Mouse (Mus musculus): ENCODE results near the gene Casp2. TPM values are rescaled to one million over a fixed set of nuclear protein-coding genes. Genes with fewer than 3 reads are reported as not detected.

Gene Casp2
- total RNA-seq (2023), result 114 to 127 TPM (median 123 TPM) in 4 replicates

DNA sequence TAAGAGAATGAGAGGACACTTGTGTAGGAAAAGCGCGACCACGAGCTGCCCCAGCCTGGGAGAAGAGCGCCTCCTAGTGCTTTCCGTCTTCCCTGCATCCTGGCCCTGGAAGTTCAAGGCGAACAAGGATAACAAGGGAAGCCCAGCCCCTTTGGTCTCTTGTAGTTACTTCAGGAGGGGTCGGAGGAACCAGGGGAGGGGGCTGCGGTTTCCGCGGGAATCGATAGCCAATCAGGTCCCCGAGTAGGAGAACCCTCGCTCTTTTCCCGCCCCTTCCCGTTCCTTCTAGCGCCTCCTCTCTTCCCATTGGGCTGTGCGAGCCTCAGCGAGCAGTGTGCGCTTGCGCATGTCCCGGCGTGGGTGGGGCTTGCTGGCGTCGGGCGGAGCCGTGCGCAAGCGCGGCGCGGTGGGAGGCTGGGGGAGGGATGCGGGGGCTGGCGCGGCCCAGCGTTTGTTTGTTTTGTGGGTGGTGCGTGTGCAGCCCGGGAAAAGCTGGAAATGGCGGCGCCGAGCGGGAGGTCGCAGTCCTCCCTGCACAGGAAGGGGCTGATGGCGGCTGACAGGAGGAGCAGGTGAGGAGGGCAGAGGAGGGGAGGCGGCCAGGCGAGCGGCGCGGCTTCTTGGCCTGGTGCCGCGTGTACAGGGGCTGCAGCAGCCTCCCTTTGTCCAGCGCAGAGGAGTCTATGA lies at the start of gene Casp2:
TSS of gene Casp2 (plus strand) at position 360 of the 687 bp plus-strand sequence.

DNA sequence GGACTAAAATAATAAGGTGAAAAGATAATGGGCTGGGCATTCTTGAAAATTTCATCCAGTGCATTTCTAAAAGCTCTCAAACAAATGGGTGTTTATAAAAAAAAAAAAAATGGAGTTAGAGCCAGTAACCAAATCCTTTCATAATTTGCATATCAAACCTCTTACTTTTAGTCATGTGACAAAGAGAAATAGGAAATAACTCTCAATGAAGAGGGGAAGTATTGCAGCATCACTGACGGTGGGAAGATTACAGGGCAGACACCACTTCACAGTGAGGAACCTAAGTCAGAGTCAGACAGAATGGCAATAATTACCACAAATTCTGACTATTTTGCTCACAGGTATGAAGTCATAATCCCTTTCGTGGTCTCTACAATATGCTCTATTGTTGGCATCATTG lies 49.8 kb upstream of the Casp2 start, which contains the start of gene Tas2r144:
TSS of gene Tas2r144 (plus strand) at position 301 of the 400 bp plus-strand sequence.

DNA sequence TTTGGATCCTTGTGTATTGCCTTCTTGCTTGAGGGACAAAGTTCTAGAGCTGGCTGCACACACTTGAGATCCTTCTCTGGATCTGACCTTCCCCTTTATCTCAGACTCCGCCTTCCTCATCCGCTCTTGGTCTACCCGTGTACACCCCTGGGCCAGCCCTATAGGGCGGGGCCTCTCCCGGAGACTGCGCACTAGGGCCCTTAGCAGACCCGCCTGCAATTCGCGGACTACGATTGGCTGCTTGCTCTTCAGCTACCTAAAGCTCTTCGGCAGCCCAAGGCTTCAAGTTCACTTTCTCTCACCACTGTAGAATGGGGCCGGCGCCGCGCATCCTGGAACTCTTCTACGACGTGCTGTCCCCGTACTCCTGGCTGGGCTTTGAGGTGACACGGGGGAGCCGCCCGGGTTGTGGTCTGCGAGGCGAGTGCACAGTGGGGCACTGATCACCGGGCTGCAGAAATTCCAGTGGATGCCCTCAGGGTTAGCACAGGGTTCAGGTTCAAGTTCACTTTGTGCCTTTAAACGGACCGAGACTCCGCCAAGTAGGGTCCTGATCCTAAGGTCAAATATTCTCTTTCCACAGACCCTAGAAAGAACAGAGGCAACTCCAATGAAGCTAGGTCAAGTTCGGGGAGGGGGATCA lies 19.0 kb upstream of the Casp2 start, which contains the start of gene Gstk1:
TSS of gene Gstk1 (plus strand) at position 225 of the 643 bp plus-strand sequence.

DNA sequence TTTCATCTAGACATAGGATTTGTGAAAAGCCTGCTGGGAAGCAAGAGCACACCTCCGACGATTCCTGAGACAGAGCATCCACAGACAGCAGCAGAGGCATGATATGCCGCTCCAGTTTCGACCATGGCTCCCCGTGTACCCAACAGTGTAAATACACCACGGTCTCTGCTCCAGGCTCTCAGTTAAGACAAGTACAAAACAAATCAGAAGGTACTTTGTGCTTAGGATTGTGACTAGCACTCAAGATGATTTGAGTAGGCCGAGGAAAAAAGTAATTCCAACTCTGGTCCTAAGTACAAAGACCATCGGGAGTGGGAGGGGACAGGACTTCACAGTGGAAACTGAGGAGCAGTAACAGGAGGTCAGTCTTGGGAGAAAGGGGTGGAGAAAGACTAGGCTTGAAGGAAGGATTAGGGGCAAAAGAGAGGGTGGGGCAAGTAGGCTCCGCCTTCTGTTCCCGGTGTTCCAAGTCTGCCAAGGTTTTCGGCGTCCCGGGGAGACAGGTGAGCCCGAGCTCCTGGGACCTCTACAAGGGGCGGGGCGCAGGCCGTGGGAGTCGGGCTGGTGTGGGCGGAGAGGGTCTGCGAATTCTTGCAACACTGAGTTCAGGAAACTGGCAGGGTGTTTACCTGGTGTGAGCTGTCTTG lies 3.1 kb upstream of the Casp2 start, which contains the start of gene Tmem139:
TSS of gene Tmem139 (plus strand) at position 447 of the 647 bp plus-strand sequence.

DNA sequence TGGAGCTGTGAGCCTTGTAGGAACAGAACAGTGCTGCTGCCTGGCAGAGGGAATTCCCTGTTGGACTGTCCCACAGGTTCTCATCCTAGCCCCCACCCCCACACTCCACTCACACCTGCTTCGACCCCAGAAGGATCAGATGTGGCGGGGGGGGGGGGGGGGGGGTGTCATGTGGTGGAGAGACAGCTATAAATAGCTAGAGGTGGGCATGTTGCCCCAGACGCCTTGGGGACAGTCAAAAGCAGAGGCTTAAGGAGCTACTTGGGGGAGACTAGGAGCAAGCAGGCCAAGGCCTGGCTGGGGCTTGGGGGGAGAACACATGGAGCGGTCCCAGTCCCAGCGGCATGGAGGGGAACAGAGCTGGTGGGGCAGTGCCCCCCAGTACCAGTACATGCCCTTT lies 21.7 kb downstream of the Casp2 start, which contains the start of gene Clcn1:
TSS of gene Clcn1 (plus strand) at position 238 of the 400 bp plus-strand sequence.

DNA sequence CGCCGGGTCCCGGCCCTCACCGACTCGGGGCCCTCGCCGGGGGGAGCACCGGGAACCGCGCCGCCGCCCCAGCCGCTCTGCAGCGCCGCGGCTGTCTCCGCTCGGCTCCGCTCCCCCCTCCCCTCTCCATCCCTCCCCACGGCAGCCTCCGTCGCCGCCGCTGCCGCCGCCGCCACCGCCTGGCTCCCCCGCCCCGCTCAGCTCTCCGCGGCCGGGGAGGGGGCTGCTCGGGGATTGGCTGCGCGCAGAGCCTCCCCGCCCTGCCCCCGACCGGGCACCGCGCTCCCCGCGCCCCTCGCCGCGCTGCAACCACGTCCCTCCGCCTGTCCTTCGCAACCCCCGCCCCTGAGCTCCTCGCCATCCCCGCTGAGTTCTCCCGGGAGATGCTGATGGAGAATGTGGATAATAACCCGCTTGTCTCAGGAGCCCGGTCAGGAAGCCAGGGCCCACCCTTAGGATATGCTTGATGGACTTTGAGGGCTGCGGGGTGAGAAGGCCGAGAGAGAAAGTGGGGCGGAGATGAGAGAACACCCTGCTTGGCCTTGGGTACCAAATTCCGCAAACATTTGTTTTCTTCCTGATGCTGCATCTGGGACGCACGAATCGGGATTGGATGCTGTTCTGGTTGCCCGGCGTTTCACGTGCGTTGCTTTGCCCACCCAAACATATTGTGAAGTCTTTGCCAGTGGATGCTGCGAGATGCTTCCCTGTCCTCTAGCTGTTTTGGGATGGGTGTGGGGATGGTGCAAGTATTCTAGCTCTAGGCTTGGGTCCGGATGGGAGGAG lies 59.9 kb downstream of the Casp2 start, which contains the start of gene Fam131b:
TSS of gene Fam131b (minus strand) at position 162 of the 786 bp plus-strand sequence.

Other genes with a start within 250 kb of the Casp2 start
- not detected in 4 replicates for gene Sva, start 226.6 kb upstream of the Casp2 start, total RNA-seq (2023)
- not detected in 4 replicates for gene Tas2r139, start 124.0 kb upstream of the Casp2 start, total RNA-seq (2023)
- not detected in 4 replicates for gene Tas2r144, start 49.7 kb upstream of the Casp2 start, total RNA-seq (2023)
- 2.4 to 7.9 TPM (median 7.5 TPM) in 4 replicates for gene Gstk1, start 19.1 kb upstream of the Casp2 start, total RNA-seq (2023)
- gene Tmem139, start 3.0 kb upstream of the Casp2 start, total RNA-seq (2023), result not detected in 4 replicates
- gene Clcn1, start 21.7 kb downstream of the Casp2 start, total RNA-seq (2023), result 1.8 to 2.6 TPM (median 2.1 TPM) in 4 replicates
- not detected in 4 replicates for gene Fam131b, start 59.7 kb downstream of the Casp2 start, total RNA-seq (2023)
- 66.3 to 88.0 TPM (median 82.7 TPM) in 4 replicates for gene Zyx, start 84.6 kb downstream of the Casp2 start, total RNA-seq (2023)
- gene Epha1, start 108.3 kb downstream of the Casp2 start, total RNA-seq (2023), result 0.18 to 0.25 TPM in 2 of 4 replicates, not detected in the others
- 0.69 to 2.1 TPM (median 0.69 TPM) in 3 of 4 replicates, not detected in the other for gene Tas2r143, start 135.3 kb downstream of the Casp2 start, total RNA-seq (2023)
- gene Tas2r135, start 140.4 kb downstream of the Casp2 start, total RNA-seq (2023), result 1.3 TPM in 2 of 4 replicates, not detected in the others
- gene Tas2r126, start 169.6 kb downstream of the Casp2 start, total RNA-seq (2023), result 0.66 to 0.88 TPM in 2 of 4 replicates, not detected in the others
- not detected in 4 replicates for gene Olfr458, start 200.2 kb downstream of the Casp2 start, total RNA-seq (2023)
- gene Olfr457, start 211.3 kb downstream of the Casp2 start, total RNA-seq (2023), result not detected in 4 replicates
- not detected in 4 replicates for gene Olfr456, start 222.2 kb downstream of the Casp2 start, total RNA-seq (2023)

Measured in B cell, adult 62 days (primary cell).